Mouse (Mus musculus): ENCODE results near the gene Hmgb2. TPM values are rescaled to one million over a fixed set of nuclear protein-coding genes. Genes with fewer than 3 reads are reported as not detected.

Gene Hmgb2
- polyA plus RNA-seq, 1 experiment from 2014 or later, result 210 TPM

Other genes with a start within 250 kb of the Hmgb2 start
- gene Hand2, start 190.9 kb upstream of the Hmgb2 start, polyA plus RNA-seq (2015; fragmentation: Nextera tagmentation; extraction: Ambion mirVana), result not detected in 2 replicates
- 2.5 and 3.3 TPM in 2 replicates for gene Scrg1, start 56.0 kb upstream of the Hmgb2 start, polyA plus RNA-seq (2015; fragmentation: Nextera tagmentation; extraction: Ambion mirVana)
- 61.5 and 76.2 TPM in 2 replicates for gene Sap30, start 24.0 kb upstream of the Hmgb2 start, polyA plus RNA-seq (2015; fragmentation: Nextera tagmentation; extraction: Ambion mirVana)
- 10.5 and 10.8 TPM in 2 replicates for gene Galnt7, start 141.1 kb downstream of the Hmgb2 start, polyA plus RNA-seq (2015; fragmentation: Nextera tagmentation; extraction: Ambion mirVana)